Mouse (Mus musculus) E14TG2a.4 (cell line): ENCODE measurements around the gene Katnal1.

Experiments
- H3K27me3 ChIP-seq: 2 replicates; pipeline ENCODE4 v1.6.1; 2014; ENCODE audit warnings: low read length, control low read depth; ENCODE audit not compliant: insufficient read depth
- H3K36me3 ChIP-seq: 2 replicates; pipeline ENCODE4 v1.6.1; 2014; ENCODE audit warnings: low read length, control low read depth; ENCODE audit not compliant: insufficient read depth
- H3K4me1 ChIP-seq: replicated peaks from 2 replicates; pipeline ENCODE4 v1.6.1; 2014; ENCODE audit warnings: low read depth, low read length, control low read depth
- H3K4me3 ChIP-seq: replicated peaks from 2 replicates; pipeline ENCODE4 v1.5.1; 2014; ENCODE audit warnings: mild to moderate bottlenecking, low read length
- H3K9me3 ChIP-seq: 2 replicates; pipeline ENCODE4 v1.6.1; 2014; ENCODE audit warnings: low read length, control low read depth
- CTCF ChIP-seq: conservative IDR thresholded peaks from 2 replicates; pipeline ENCODE4 v1.5.1; 2014; ENCODE audit warnings: low read length
- NANOG ChIP-seq: IDR thresholded peaks from 2 replicates; pipeline ENCODE4 v1.6.1; 2014; ENCODE audit warnings: borderline replicate concordance, low read length, mixed read lengths
- POU5F1 ChIP-seq: IDR thresholded peaks from 2 replicates; pipeline ENCODE4 v1.6.1; 2014; ENCODE audit warnings: low read length, borderline replicate concordance

The Katnal1 gene

DNA sequence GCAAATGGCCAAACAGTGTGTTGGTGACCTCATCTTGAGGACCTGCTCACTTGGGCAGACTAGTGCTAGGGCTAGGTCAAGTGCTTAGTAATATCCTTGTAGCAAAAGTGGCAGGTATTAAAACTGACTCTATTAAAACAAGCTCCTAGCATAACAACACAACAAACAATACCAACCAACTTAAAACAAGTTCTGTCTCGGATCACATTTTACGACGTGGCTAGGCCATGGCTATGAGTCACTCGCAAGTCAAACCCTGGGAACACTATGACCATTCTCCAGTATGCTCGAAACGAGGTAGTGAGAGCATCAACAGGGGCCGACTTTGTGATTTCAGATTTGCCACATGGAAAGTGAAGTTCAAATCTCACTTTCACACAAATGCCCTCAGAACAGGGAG, 33.3 kb downstream of the Katnal1 start:
- TF ChIP-seq CTCF: no peak
- no peak for TF ChIP-seq NANOG
- TF ChIP-seq POU5F1: no peak
- H3K9me3 ChIP-seq: no peaks in the 10 kb centered on the region

DNA sequence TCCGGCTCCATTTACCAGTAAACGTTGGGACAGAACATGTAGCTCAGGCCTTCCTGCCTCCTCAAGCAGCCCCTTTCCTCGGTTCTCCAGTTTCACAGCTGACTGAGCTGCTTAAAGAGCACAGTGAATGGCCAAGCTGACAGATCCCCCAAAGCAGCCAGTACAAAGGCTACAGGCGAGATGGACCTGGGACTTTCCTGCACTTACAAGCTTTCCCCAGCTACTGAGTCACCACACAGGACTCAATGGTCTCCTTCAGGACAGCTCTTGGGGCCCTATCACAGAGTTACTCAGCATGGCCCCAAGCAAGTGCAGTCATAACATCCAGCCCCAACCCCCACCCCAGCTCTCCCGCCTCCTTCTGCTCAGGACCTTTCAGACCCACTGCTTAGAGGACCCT, 34.1 kb downstream of the Katnal1 start:
- Histone ChIP-seq H3K9me3 (peaks cover 2% of the 10 kb centered on the region; the same call in 1 of the 2 replicates), H3K27me3 (no peaks in the 10 kb centered on the region), H3K4me3 (no peak overlapping the region), H3K36me3 (no peaks in the 10 kb centered on the region), H3K4me1 (0 out of 2 replicates have a peak, but pooled peaks cover 4% of the 10 kb centered on the region)
- TF ChIP-seq POU5F1: no peak
- TF ChIP-seq NANOG: no peak
- TF ChIP-seq CTCF: no peak

More for the DNA sequence above, 33.3 kb downstream of the Katnal1 start:
- Histone ChIP-seq H3K27me3 (no peaks in the 10 kb centered on the region), H3K36me3 (no peaks in the 10 kb centered on the region), H3K4me1 (0 out of 2 replicates have a peak, but pooled peaks cover 4% of the 10 kb centered on the region), H3K4me3 (no peak overlapping the region)

DNA sequence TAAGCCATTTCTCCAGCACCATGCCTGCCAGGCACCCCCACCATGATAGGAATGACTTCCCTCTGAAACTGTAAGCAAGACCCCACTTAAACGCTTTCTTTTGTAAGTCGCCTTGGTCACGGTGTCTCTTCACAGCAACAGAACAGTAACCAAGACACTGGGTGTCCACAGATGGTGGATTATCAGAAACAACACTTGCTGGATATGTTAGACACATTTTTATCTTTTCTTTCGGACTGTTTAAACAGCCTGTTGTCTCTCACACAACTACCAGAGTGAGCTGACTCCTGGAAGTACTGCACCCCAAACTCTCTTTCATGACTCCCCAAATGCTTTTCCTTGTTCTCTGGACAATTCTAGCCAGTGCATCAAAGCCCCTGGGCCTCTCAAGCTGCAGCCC, 38.9 kb downstream of the Katnal1 start:
- H3K4me3 ChIP-seq: no peak overlapping the region
- peaks cover 5% of the 10 kb centered on the region; the same call in 1 of the 2 replicates for H3K9me3 ChIP-seq
- no peaks in the 10 kb centered on the region for H3K27me3 ChIP-seq
- no peaks in the 10 kb centered on the region for H3K36me3 ChIP-seq
- no peak for TF ChIP-seq POU5F1
- no peak for TF ChIP-seq CTCF
- TF ChIP-seq NANOG: no peak
- peaks cover 13% of the 10 kb centered on the region for H3K4me1 ChIP-seq

DNA sequence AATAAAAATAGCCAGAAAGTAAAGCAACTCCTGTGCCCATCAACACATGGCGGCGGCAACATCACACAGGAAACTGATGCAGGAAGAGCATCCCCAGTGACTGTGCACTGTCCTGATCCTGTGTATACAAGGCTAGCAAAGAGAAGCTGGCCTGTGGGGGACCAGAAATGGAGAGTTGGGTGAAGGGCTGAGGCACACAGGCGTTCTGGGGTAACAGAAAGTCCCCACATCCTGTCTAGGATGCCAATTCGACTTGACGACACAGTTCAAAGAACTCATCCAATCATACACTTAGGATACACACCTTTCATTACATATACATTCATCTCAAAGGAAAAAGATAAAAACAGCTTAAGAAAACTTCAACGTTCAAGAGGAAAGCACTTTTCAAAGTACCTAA, 41.1 kb downstream of the Katnal1 start:
- TF ChIP-seq NANOG (no peak), POU5F1 (no peak), CTCF (no peak)
- Histone ChIP-seq H3K36me3 (no peaks in the 10 kb centered on the region), H3K27me3 (no peaks in the 10 kb centered on the region), H3K4me1 (peaks cover 17% of the 10 kb centered on the region), H3K4me3 (no peak overlapping the region), H3K9me3 (peaks cover 5% of the 10 kb centered on the region; the same call in 1 of the 2 replicates)

DNA sequence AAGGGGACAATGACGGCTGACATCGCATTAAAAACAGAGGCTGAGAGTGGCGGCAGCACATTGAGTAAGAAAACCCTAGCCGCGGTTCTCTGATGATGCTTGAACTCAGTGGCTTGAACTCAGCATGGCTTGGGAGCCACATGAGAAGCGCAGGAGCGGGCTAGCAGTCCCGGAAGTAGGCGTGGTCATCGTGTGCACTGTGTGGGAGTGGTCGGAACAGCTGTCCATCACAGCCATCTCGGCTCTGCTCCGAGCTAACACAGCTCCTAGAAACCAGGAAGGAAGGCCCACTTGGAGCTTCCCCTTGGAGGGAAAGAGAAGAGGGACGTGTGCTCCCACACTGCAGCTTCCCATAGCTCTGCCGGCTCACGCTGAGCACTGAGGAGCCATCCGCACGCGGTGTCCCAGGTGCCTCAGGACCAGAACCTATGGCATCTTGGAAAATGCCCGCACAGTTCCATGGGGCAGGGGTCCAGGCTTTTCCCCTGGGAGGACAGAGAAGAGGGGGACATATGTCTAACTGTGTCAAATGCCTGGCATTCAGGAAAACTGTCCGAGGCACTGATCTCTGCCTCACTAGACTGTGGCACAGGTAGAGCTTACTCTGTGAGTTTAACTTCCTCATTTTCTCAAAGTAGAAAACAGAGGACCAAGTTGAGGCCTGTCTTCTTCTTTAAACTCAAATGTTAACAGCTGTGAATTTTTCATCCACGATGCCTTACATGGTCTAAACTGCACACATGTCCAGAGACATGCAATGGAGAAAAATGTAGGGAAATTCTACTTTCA, 43.1 kb downstream of the Katnal1 start:
- H3K4me3 ChIP-seq: peak overlapping the region; percentile 77
- no peaks in the 10 kb centered on the region for H3K36me3 ChIP-seq
- H3K27me3 ChIP-seq: no peaks in the 10 kb centered on the region
- peaks cover 17% of the 10 kb centered on the region for H3K4me1 ChIP-seq
- peaks cover 5% of the 10 kb centered on the region; the same call in 1 of the 2 replicates for H3K9me3 ChIP-seq
- no peak for TF ChIP-seq POU5F1
- no peak for TF ChIP-seq NANOG
- no peak for TF ChIP-seq CTCF

DNA sequence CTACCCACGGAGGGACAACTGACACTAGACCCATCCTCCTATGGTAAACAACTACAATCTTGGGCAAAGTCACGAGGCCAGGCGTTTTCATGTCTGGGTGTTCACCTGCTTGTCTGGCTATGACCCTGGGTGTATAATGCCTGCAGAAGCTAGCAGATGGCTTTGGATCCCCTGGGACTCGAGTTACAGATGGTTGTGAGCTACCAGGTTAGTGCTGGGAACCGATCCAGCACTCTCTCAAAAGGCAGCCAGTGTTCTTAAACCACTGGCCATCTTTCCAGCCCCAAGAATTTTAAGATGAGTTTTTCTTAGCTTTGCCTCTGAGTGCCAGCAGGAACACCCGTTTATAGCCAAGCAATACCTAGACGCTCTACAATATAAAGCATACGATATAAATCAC, 45.4 kb downstream of the Katnal1 start:
- no peaks in the 10 kb centered on the region for H3K36me3 ChIP-seq

DNA sequence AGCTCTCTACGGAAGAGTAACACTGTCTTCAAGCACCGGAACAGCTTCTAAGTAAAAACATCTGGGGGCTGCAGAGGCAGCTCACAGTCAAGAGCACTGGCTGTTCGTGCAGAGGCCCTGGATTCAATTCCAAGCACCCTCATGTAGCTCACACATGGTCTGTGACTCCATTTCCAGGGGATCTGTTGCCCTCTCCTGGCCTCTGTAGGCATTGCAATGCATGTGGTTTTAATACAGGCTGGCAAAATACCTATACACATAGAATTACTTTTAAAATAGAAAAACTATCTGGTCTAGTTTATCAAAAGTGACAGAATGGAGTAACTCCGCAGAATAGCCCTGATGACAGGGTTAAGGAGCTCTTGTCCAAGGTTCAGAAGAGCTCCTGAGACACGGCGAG, 49.9 kb downstream of the Katnal1 start:
- Histone ChIP-seq H3K36me3 (no peaks in the 10 kb centered on the region), H3K4me1 (no peaks in the 10 kb centered on the region), H3K4me3 (no peak overlapping the region), H3K9me3 (no peaks in the 10 kb centered on the region), H3K27me3 (no peaks in the 10 kb centered on the region)
- no peak for TF ChIP-seq NANOG
- TF ChIP-seq CTCF: peak; percentile 89

More for the DNA sequence above, 45.4 kb downstream of the Katnal1 start:
- Histone ChIP-seq H3K9me3 (no peaks in the 10 kb centered on the region), H3K4me3 (no peak overlapping the region), H3K27me3 (no peaks in the 10 kb centered on the region), H3K4me1 (peaks cover 17% of the 10 kb centered on the region)
- no peak for TF ChIP-seq POU5F1
- TF ChIP-seq CTCF: no peak
- TF ChIP-seq NANOG: no peak

DNA sequence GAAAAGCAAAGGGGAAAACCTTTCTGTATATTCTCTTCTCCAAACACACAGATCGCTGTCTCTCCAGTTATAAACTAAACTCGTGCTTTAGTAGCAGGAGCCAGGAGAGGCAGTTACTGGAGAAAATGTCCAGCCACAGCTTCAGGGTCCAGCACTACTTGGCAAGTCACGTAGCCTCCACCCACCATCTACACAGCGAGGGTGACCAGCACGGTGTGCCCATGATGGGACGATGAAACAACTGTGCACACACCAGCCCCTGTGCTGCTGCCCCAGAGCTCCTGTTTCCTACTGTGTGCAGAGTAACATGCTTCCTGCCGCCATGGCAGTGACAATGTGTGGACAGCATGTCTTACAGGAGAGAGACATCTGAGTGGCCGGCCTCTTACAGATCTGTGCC, 56.0 kb downstream of the Katnal1 start:
- Histone ChIP-seq H3K9me3 (no peaks in the 10 kb centered on the region), H3K27me3 (peaks cover under 1% of the 10 kb centered on the region; the same call in 1 of the 2 replicates), H3K4me1 (peaks cover 10% of the 10 kb centered on the region; the same call in 1 of the 2 replicates), H3K4me3 (no peak overlapping the region), H3K36me3 (no peaks in the 10 kb centered on the region)
- TF ChIP-seq CTCF (no peak), POU5F1 (no peak), NANOG (no peak)

DNA sequence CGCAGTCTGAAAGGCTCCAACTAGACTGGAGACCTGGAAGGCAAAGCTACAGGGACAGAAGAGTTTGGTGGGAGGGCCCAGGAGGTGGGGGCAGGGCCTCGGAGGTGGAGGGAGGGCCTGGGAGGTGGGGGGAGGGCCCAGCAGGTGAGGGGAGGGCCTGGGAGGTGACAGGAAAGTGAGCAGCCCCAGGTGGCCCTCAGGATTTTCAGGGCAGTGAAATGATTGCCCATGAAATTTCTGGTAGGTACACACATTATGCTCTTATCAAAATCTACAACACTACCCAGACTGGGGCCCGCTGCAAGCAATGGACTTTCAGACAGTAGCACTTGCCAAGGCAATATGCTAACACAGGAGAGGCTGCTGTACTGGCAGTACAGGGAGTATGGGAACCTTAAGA, 59.5 kb downstream of the Katnal1 start:
- H3K27me3 ChIP-seq: peaks cover 8% of the 10 kb centered on the region
- TF ChIP-seq POU5F1 (no peak), NANOG (no peak), CTCF (no peak)
- no peaks in the 10 kb centered on the region for H3K9me3 ChIP-seq
- no peaks in the 10 kb centered on the region for H3K36me3 ChIP-seq
- peaks cover 18% of the 10 kb centered on the region; the same call in 1 of the 2 replicates for H3K4me1 ChIP-seq
- H3K4me3 ChIP-seq: no peak overlapping the region
